Mouse (Mus musculus) heart, embryonic 15.5 days (tissue): ENCODE results near the gene Fam206a. TPM values are rescaled to one million over a fixed set of nuclear protein-coding genes. Genes with fewer than 3 reads are reported as not detected.

Experiments used
- ATAC-seq: fragments of 200-750 bp; cut with Nextera tagmentation; replicated peaks from 2 replicates; pipeline ENCODE4 v1.8.0; 2017; ENCODE audit warnings: low read depth, moderate TSS enrichment; ENCODE audit not compliant: insufficient number of reproducible peaks, insufficient read depth, low FRiP score
- H3K27ac ChIP-seq: fragments of 300-500 bp; sonication (generic); 2 replicates; pipeline ENCODE4 v1.5.1; 2015; ENCODE audit warnings: mild to moderate bottlenecking, inconsistent platforms
- H3K27me3 ChIP-seq: fragments of 300-500 bp; sonication (generic); 2 replicates; pipeline ENCODE4 v1.6.1; 2015; ENCODE audit warnings: inconsistent platforms
- H3K36me3 ChIP-seq: fragments of 300-500 bp; sonication (generic); 2 replicates; pipeline ENCODE4 v1.6.1; 2015; ENCODE audit warnings: mild to moderate bottlenecking, inconsistent platforms
- H3K4me1 ChIP-seq: fragments of 300-500 bp; sonication (generic); replicated peaks from 2 replicates; pipeline ENCODE4 v1.6.1; 2015; ENCODE audit warnings: inconsistent platforms
- H3K4me2 ChIP-seq: fragments of 300-500 bp; sonication (generic); 2 replicates; pipeline ENCODE4 v1.6.1; 2015; ENCODE audit warnings: inconsistent platforms, mild to moderate bottlenecking, moderate library complexity
- H3K4me3 ChIP-seq: fragments of 300-500 bp; sonication (generic); 2 replicates; pipeline ENCODE4 v1.5.1; 2015; ENCODE audit warnings: mild to moderate bottlenecking, inconsistent platforms
- H3K9ac ChIP-seq: fragments of 300-500 bp; sonication (generic); 2 replicates; pipeline ENCODE4 v1.6.1; 2015; ENCODE audit warnings: mild to moderate bottlenecking, inconsistent platforms
- H3K9me3 ChIP-seq: fragments of 300-500 bp; sonication (generic); replicated peaks from 2 replicates; pipeline ENCODE4 v1.6.1; 2016; ENCODE audit warnings: inconsistent platforms
- WGBS: fragments of 180-500 bp; shearing (Covaris S2); methylation state at CpG from one replicate; pipeline ENCODE4 v1.1.7; 2015; ENCODE audit warnings: mixed read lengths; 5-methylcytosine and 5-hydroxymethylcytosine counted together
- polyA plus RNA-seq: library from polyadenylated mRNA; unstranded; fragments of >200 nt; fragmentation: Nextera tagmentation; extraction: Ambion mirVana; gene quantifications from 2 replicates; pipeline ENCODE4 v1.2.1, GENCODE M21; 2015

Gene Fam206a
- polyA plus RNA-seq, 1 experiment from 2014 or later = 7.4 TPM

DNA sequence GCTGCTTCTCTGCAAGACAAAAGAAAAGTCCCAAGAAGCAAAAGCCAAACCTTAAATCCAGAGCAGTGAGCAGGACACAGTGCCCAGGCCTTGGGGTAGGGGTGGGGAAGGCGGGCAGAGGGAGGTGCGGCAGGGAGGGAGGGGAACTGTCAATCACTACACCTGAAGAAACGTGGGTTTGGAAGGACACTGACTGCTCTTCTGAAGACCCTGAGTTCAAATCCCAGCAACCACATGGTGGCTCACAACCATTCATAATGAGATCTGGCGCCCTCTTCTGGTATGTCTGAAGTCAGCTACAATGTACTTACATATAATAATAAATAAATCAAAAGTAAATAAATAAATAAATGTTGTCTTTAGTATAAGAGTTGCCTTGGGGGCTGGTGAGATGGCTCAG, 42.8 kb downstream of the Fam206a start:
- Histone ChIP-seq H3K27me3 (no peaks in the 10 kb centered on the region), H3K9me3 (no peaks in the 10 kb centered on the region), H3K4me2 (no peak overlapping the region), H3K4me3 (no peak overlapping the region), H3K27ac (no peak overlapping the region), H3K36me3 (peaks cover 15% of the 10 kb centered on the region), H3K4me1 (no peaks in the 10 kb centered on the region), H3K9ac (no peak overlapping the region)
- ATAC-seq = no peak
- WGBS = 91% methylated on average over 4 of the region's 4 CpGs

GRCm38 (mm10) chr4:56845896-56846533, 43.9 kb downstream of the Fam206a start:
- H3K4me3 ChIP-seq = no peak overlapping the region
- H3K4me2 ChIP-seq = no peak overlapping the region
- H3K9me3 ChIP-seq = no peaks in the 10 kb centered on the region
- 62% methylated on average over 12 of the region's 12 CpGs for WGBS
- H3K4me1 ChIP-seq = peaks cover 6% of the 10 kb centered on the region
- H3K27me3 ChIP-seq = no peaks in the 10 kb centered on the region
- peaks cover 15% of the 10 kb centered on the region for H3K36me3 ChIP-seq
- H3K9ac ChIP-seq = no peak overlapping the region
- ATAC-seq = no peak
- H3K27ac ChIP-seq = no peak overlapping the region

DNA sequence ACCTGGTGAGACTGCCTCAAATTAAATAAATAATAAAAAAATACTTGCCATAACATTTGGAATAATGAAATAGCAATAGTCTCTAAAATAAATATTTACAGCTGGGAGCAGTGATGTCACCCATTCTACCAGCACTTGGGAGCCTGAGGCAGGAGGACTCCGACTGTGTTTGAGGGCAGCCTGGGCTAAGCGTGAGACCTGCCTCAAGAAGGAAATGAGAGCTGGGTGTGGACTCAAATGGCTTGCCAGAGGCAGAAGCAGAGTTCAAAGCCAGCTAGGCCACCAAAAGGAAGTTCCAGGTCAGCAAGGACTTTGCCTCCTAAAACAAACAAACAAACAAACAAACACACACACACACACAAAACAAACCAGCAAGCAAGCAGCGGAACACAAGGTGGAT, 45.3 kb downstream of the Fam206a start:
- no peak overlapping the region for H3K4me3 ChIP-seq
- H3K4me2 ChIP-seq = no peak overlapping the region
- H3K36me3 ChIP-seq = peaks cover 15% of the 10 kb centered on the region
- ATAC-seq = no peak
- H3K9ac ChIP-seq = no peak overlapping the region
- H3K4me1 ChIP-seq = peaks cover 6% of the 10 kb centered on the region
- H3K9me3 ChIP-seq = no peaks in the 10 kb centered on the region
- no peak overlapping the region for H3K27ac ChIP-seq
- H3K27me3 ChIP-seq = no peaks in the 10 kb centered on the region
- WGBS = 88% methylated on average over 3 of the region's 3 CpGs

GRCm38 (mm10) chr4:56848044-56848443, 45.9 kb downstream of the Fam206a start:
- Histone ChIP-seq H3K9ac (no peak overlapping the region), H3K4me3 (no peak overlapping the region), H3K36me3 (peaks cover 15% of the 10 kb centered on the region), H3K9me3 (no peaks in the 10 kb centered on the region), H3K4me1 (peaks cover 6% of the 10 kb centered on the region), H3K4me2 (no peak overlapping the region), H3K27ac (no peak overlapping the region), H3K27me3 (no peaks in the 10 kb centered on the region)
- ATAC-seq = no peak
- WGBS = 82% methylated on average over 6 of the region's 6 CpGs

- H3K4me2 ChIP-seq = peak overlapping the region; percentile 8
- no peaks in the 10 kb centered on the region for H3K27me3 ChIP-seq
- H3K4me1 ChIP-seq = peaks cover 6% of the 10 kb centered on the region
- peak overlapping the region; percentile 55 for H3K27ac ChIP-seq
- no peak overlapping the region for H3K4me3 ChIP-seq
- H3K9me3 ChIP-seq = no peaks in the 10 kb centered on the region
- 17% methylated on average over 6 of the region's 6 CpGs for WGBS
- no peak overlapping the region for H3K9ac ChIP-seq
- H3K36me3 ChIP-seq = no peaks in the 10 kb centered on the region
- ATAC-seq = peak; percentile 70
These were observed 48.6 kb downstream of the Fam206a start for GRCm38 (mm10) chr4:56850724-56851123.

DNA sequence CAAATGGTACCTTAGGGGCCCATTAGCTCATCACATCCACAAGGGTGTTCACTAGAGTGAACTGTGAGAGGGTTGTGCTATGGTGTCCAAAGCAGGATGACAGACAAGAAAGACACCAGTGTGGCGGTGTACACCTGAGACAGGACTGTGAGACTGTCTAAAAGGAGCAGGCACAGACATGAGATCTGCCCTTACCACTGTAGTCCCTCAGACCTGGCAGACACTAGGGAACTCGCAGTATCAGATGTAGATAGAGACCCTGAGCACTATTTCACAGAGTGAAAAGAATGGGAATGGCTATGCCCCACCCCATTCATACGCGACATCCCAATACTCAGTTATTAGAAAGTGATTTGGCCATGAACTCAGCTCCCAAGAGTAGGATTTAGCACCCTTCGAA, 53.8 kb downstream of the Fam206a start:
- H3K9ac ChIP-seq = no peak overlapping the region
- 89% methylated on average over 5 of the region's 5 CpGs for WGBS
- no peak overlapping the region for H3K4me2 ChIP-seq
- no peaks in the 10 kb centered on the region for H3K9me3 ChIP-seq
- no peak for ATAC-seq
- no peak overlapping the region for H3K4me3 ChIP-seq
- H3K36me3 ChIP-seq = no peaks in the 10 kb centered on the region
- no peaks in the 10 kb centered on the region for H3K27me3 ChIP-seq
- peaks cover 1% of the 10 kb centered on the region for H3K4me1 ChIP-seq
- no peak overlapping the region for H3K27ac ChIP-seq

DNA sequence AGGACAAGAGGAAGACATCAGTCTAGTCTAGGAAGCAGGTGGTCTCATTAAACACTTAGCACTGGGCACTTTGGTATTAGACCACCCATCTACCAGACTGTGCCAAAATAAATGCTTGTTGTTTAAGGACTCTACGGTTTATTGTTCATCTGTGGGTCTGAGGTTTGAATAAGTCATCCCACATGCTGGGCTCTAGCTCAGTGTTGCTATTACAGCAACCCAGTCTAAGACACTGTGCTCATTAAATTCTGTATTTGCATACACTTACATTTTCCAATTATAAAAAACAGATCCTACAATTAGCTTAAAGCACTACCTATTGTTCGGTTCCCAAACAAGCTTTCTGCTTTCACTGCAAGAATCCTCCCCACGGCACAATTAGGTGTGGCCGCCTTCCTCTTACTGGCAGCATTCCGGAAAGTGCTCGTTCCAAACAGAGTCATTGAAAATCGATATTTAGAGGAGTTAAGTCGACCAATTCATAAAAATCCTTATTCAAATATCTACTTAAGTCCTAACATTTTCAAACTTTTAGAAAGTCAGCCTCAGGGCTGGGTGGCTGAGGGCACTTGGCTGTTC, 54.3 kb downstream of the Fam206a start:
- Histone ChIP-seq H3K36me3 (no peaks in the 10 kb centered on the region), H3K4me2 (no peak overlapping the region), H3K27me3 (no peaks in the 10 kb centered on the region), H3K4me1 (no peaks in the 10 kb centered on the region; the same call in none of the 2 replicates), H3K9ac (no peak overlapping the region), H3K27ac (no peak overlapping the region), H3K4me3 (no peak overlapping the region), H3K9me3 (no peaks in the 10 kb centered on the region)
- WGBS = 85% methylated on average over 8 of the region's 8 CpGs
- no peak for ATAC-seq

DNA sequence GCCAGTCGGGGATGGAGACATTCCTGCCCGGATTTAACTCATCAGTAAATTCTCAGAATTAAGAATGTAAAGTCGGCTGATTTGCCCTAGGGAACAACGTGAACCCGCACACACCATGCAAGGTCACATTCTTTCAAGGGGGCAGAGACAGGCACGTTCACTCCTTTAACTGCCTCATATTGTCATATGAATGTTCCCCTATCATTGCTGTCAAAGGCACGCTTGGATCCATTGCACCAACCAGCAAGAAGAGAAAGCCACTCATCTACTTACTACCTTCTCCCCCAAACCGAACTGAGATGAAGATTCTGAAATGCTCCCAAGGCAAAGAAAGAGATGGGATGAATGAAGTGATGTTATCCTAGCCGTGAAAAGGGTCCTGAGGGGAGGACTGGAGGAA, 56.6 kb downstream of the Fam206a start:
- peaks cover 6% of the 10 kb centered on the region for H3K4me1 ChIP-seq
- H3K27me3 ChIP-seq = no peaks in the 10 kb centered on the region
- H3K36me3 ChIP-seq = no peaks in the 10 kb centered on the region
- no peak overlapping the region for H3K27ac ChIP-seq
- H3K4me3 ChIP-seq = no peak overlapping the region
- no peak overlapping the region for H3K4me2 ChIP-seq
- H3K9me3 ChIP-seq = no peaks in the 10 kb centered on the region
- 61% methylated on average over 9 of the region's 9 CpGs for WGBS
- no peak for ATAC-seq
- no peak overlapping the region for H3K9ac ChIP-seq

Other genes with a start within 250 kb of the Fam206a start
- not detected in 2 replicates for gene Gm26657, start 62.3 kb upstream of the Fam206a start, polyA plus RNA-seq
- gene Actl7b, start 60.9 kb upstream of the Fam206a start, polyA plus RNA-seq = not detected in 2 replicates
- gene Actl7a, start 58.9 kb upstream of the Fam206a start, polyA plus RNA-seq = not detected in 2 replicates
- gene Elp1, start within 50 bp of the Fam206a start, polyA plus RNA-seq = 21.8 and 29.5 TPM in 2 replicates
- gene Ctnnal1, start 62.8 kb downstream of the Fam206a start, polyA plus RNA-seq = 22.2 and 25.7 TPM in 2 replicates
- 19.0 and 20.2 TPM in 2 replicates for gene Tmem245, start 145.1 kb downstream of the Fam206a start, polyA plus RNA-seq
- gene Frrs1l, start 188.0 kb downstream of the Fam206a start, polyA plus RNA-seq = 0.28 and 0.38 TPM in 2 replicates